24 mouse cellular contexts compared by ENCODE assay signal in the genomic region with DNA sequence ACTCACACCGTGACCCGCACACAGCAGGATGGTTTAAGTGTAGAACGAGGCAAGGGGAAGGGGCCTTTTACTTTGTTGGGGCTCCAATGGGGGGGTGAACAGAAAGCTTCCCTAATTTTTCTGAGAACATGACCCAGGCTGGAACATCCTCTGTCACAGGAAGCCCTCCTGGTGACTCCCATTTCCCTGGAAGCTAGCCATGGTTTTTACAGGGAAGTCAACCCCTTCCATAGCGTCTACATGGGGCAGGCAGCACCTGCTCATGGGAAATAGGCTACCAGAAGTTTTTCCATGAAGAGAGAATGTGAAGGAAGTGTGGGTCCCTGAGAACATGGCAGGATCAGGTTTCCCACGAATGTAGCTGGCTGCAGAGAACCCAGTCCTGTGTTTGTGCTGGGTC.
DNase-seq lines count a peak whose midpoint lies in the region; ATAC-seq and TF ChIP-seq lines count a peak whose summit lies in the region.
"Had no signal": no experiment of that assay in that cellular context is flagged by ENCODE, and none has a peak within 500 bp of the region (broad histone marks: within the 10 kb centered on the region; RNA-seq: fewer than 3 reads in every experiment).

No protein-coding gene starts in this region.

- H3K27me3 ChIP-seq in heart, embryonic 10.5 days (ENCODE audit: insufficient read depth, poor library complexity, severe bottlenecking) = no peaks in the 10 kb centered on the region; the same call in 1 of the 2 replicates
- no peaks in the 10 kb centered on the region for H3K27me3 ChIP-seq in heart, embryonic 12.5 days (replicated peaks)
- no peaks in the 10 kb centered on the region for H3K27me3 ChIP-seq in lung, postnatal 0 days (replicated peaks; ENCODE audit: insufficient read depth, low read length)
- H3K27me3 ChIP-seq: forebrain, embryonic 13.5 days; heart, embryonic 15.5 days; intestine, embryonic 15.5 days had no signal

- H3K4me2 ChIP-seq in heart, embryonic 12.5 days = no peak overlapping the region
- no peak overlapping the region for H3K4me2 ChIP-seq in lung, postnatal 0 days (replicated peaks; ENCODE audit: low read depth, low read length)
- H3K4me2 ChIP-seq: forebrain, embryonic 13.5 days; heart, embryonic 15.5 days; hindbrain, embryonic 13.5 days; intestine, embryonic 15.5 days had no signal

- H3K27ac ChIP-seq in heart, embryonic 10.5 days = no peak overlapping the region
- no peak overlapping the region for H3K27ac ChIP-seq in heart, embryonic 12.5 days (ENCODE audit: poor library complexity, severe bottlenecking)
- no peak overlapping the region for H3K27ac ChIP-seq in lung, postnatal 0 days (ENCODE audit: low read length)
- H3K27ac ChIP-seq: forebrain, embryonic 10.5 days; forebrain, embryonic 13.5 days; heart, embryonic 15.5 days; hindbrain, embryonic 10.5 days; hindbrain, embryonic 13.5 days; intestine, embryonic 15.5 days had no signal

- WGBS in heart, embryonic 10.5 days = 75% methylated on average over 5 of the region's 5 CpGs
- 77% methylated on average over 5 of the region's 5 CpGs for WGBS in heart, embryonic 12.5 days
- WGBS in lung, postnatal 0 days = 73% methylated on average over 5 of the region's 5 CpGs

- TF ChIP-seq CTCF in lung, postnatal 0 days (IDR thresholded peaks at IDR 0.05) = no peak

- no peak overlapping the region for H3K9ac ChIP-seq in heart, embryonic 12.5 days
- H3K9ac ChIP-seq in lung, postnatal 0 days (replicated peaks; ENCODE audit: low read depth) = no peak overlapping the region
- H3K9ac ChIP-seq: forebrain, embryonic 13.5 days; heart, embryonic 15.5 days; hindbrain, embryonic 13.5 days; intestine, embryonic 15.5 days had no signal

- ATAC-seq in heart, embryonic 12.5 days (ENCODE audit: insufficient number of reproducible peaks, low FRiP score) = no peak
- no peak for ATAC-seq in lung, postnatal 0 days
- ATAC-seq: CD4-positive, CD25-positive, alpha-beta regulatory T cell, adult 4 months; forebrain, embryonic 13.5 days; forebrain, embryonic 16.5 days; hindbrain, embryonic 16.5 days; intestine, embryonic 15.5 days had no signal

- H3K9me3 ChIP-seq in heart, embryonic 10.5 days = no peaks in the 10 kb centered on the region
- no peaks in the 10 kb centered on the region for H3K9me3 ChIP-seq in heart, embryonic 12.5 days (replicated peaks)
- no peaks in the 10 kb centered on the region for H3K9me3 ChIP-seq in lung, postnatal 0 days (ENCODE audit: low read length)
- H3K9me3 ChIP-seq: forebrain, embryonic 10.5 days; forebrain, embryonic 13.5 days; heart, embryonic 15.5 days; hindbrain, embryonic 10.5 days; hindbrain, embryonic 13.5 days; intestine, embryonic 15.5 days had no signal

- peaks cover 3% of the 10 kb centered on the region; the same call in 1 of the 2 replicates for H3K36me3 ChIP-seq in heart, embryonic 10.5 days
- H3K36me3 ChIP-seq in heart, embryonic 12.5 days = no peaks in the 10 kb centered on the region
- H3K36me3 ChIP-seq in lung, postnatal 0 days (ENCODE audit: insufficient read depth, low read length) = no peaks in the 10 kb centered on the region
- H3K36me3 ChIP-seq: heart, embryonic 15.5 days; hindbrain, embryonic 13.5 days; intestine, embryonic 15.5 days had no signal

- H3K4me1 ChIP-seq in heart, embryonic 10.5 days = 0 out of 2 replicates have a peak, but pooled peaks cover 5% of the 10 kb centered on the region
- no peaks in the 10 kb centered on the region for H3K4me1 ChIP-seq in heart, embryonic 12.5 days (replicated peaks)
- H3K4me1 ChIP-seq in lung, postnatal 0 days (ENCODE audit: insufficient read depth, low read depth, low read length) = 0 out of 2 replicates have a peak, but pooled peaks cover 6% of the 10 kb centered on the region
- H3K4me1 ChIP-seq: forebrain, embryonic 13.5 days had no signal

- peak; percentile 41 to 63 for DNase-seq in heart, adult 18-20 months
- DNase-seq in heart, embryonic 10.5 days (ENCODE audit: low spot score) = no peak
- peak; percentile 37 to 63 for DNase-seq in heart, adult 9 months (ENCODE audit: low spot score in 2 of 2)
- no peak for DNase-seq in lung, postnatal 0 days (ENCODE audit: low spot score)
- no peak for DNase-seq in lung, postnatal 14 days
- DNase-seq: adrenal gland, adult 2 months; adrenal gland, postnatal 14 days; cerebellum, adult 11 months; cerebellum, adult 9-10 months; cerebellum, postnatal 14 days; gastrocnemius, postnatal 10 days; gastrocnemius, postnatal 36 days; kidney, adult 11 months; kidney, adult 8-10 months had no signal

- TF ChIP-seq EP300 in lung, postnatal 0 days (IDR thresholded peaks at IDR 0.05) = 0 out of 2 replicates have a peak, but pooled peaks have one; percentile 21

- no peak overlapping the region for H3K4me3 ChIP-seq in heart, embryonic 10.5 days
- no peak overlapping the region for H3K4me3 ChIP-seq in heart, embryonic 12.5 days
- H3K4me3 ChIP-seq in lung, postnatal 0 days (ENCODE audit: low read depth, low read length) = no peak overlapping the region
- H3K4me3 ChIP-seq: forebrain, embryonic 10.5 days; forebrain, embryonic 13.5 days; heart, embryonic 15.5 days; hindbrain, embryonic 10.5 days; hindbrain, embryonic 13.5 days; intestine, embryonic 15.5 days had no signal

Comparison
In these comparisons a context has a peak if more than half of its experiments do, and no peak if none do; other contexts are left out.
1. DNase-seq: peak in heart, adult 18-20 months (2 of 2) and heart, adult 9 months (2 of 2); none in heart, embryonic 10.5 days (single experiment), lung, postnatal 0 days (single experiment) and lung, postnatal 14 days (single experiment).